Mouse (Mus musculus): ENCODE results near the gene Slit3. TPM values are rescaled to one million over a fixed set of nuclear protein-coding genes. Genes with fewer than 3 reads are reported as not detected.

Slit3 gene
- polyA plus RNA-seq, 1 experiment: 6.4 TPM

GRCm38 (mm10) chr11:35561760-35562159, 440.7 kb downstream of the Slit3 start:
- Histone ChIP-seq H3K27ac (ENCODE audit: control insufficient read depth, insufficient read depth, low read length) (no peak overlapping the region), H3K4me3 (ENCODE audit: control insufficient read depth, insufficient read depth, low read length) (no peak overlapping the region), H3K27me3 (ENCODE audit: control insufficient read depth, insufficient read depth, low read length) (no peaks in the 10 kb centered on the region)

GRCm38 (mm10) chr11:35565322-35565721, 444.3 kb downstream of the Slit3 start:
- no peaks in the 10 kb centered on the region for H3K4me1 ChIP-seq (replicated peaks; ENCODE audit: control insufficient read depth, insufficient read depth, low read length)
- H3K4me3 ChIP-seq (ENCODE audit: control insufficient read depth, insufficient read depth, low read length): no peak overlapping the region
- H3K27me3 ChIP-seq (ENCODE audit: control insufficient read depth, insufficient read depth, low read length): no peaks in the 10 kb centered on the region
- 64% methylated on average over 6 of the region's 6 CpGs for WGBS
- no peak for DNase-seq
- no peaks in the 10 kb centered on the region for H3K36me3 ChIP-seq (ENCODE audit: control insufficient read depth, insufficient read depth, low read length)
- TF ChIP-seq POLR2A (IDR thresholded peaks at IDR 0.05; ENCODE audit: control insufficient read depth, extremely low read depth, insufficient read depth, low read length, poor library complexity): no peak
- no peak for TF ChIP-seq CTCF (IDR thresholded peaks at IDR 0.05; ENCODE audit: borderline replicate concordance, control insufficient read depth, extremely low read depth, insufficient read depth, low read length, poor library complexity)
- no peak overlapping the region for H3K27ac ChIP-seq (ENCODE audit: control insufficient read depth, insufficient read depth, low read length)

More at GRCm38 (mm10) chr11:35561760-35562159, 440.7 kb downstream of the Slit3 start:
- no peak for DNase-seq
- Histone ChIP-seq H3K36me3 (ENCODE audit: control insufficient read depth, insufficient read depth, low read length) (no peaks in the 10 kb centered on the region), H3K4me1 (replicated peaks; ENCODE audit: control insufficient read depth, insufficient read depth, low read length) (no peaks in the 10 kb centered on the region)
- TF ChIP-seq POLR2A (IDR thresholded peaks at IDR 0.05; ENCODE audit: control insufficient read depth, extremely low read depth, insufficient read depth, low read length, poor library complexity): no peak
- no peak for TF ChIP-seq CTCF (IDR thresholded peaks at IDR 0.05; ENCODE audit: borderline replicate concordance, control insufficient read depth, extremely low read depth, insufficient read depth, low read length, poor library complexity)
- 88% methylated on average over 9 of the region's 9 CpGs for WGBS

- no peaks in the 10 kb centered on the region for H3K4me1 ChIP-seq (replicated peaks; ENCODE audit: control insufficient read depth, insufficient read depth, low read length)
- no peaks in the 10 kb centered on the region for H3K36me3 ChIP-seq (ENCODE audit: control insufficient read depth, insufficient read depth, low read length)
- DNase-seq: no peak
- TF ChIP-seq CTCF (IDR thresholded peaks at IDR 0.05; ENCODE audit: borderline replicate concordance, control insufficient read depth, extremely low read depth, insufficient read depth, low read length, poor library complexity): no peak
- no peak for TF ChIP-seq POLR2A (IDR thresholded peaks at IDR 0.05; ENCODE audit: control insufficient read depth, extremely low read depth, insufficient read depth, low read length, poor library complexity)
- H3K27me3 ChIP-seq (ENCODE audit: control insufficient read depth, insufficient read depth, low read length): no peaks in the 10 kb centered on the region
- WGBS: 81% methylated on average over 3 of the region's 3 CpGs
- no peak overlapping the region for H3K27ac ChIP-seq (ENCODE audit: control insufficient read depth, insufficient read depth, low read length)
- no peak overlapping the region for H3K4me3 ChIP-seq (ENCODE audit: control insufficient read depth, insufficient read depth, low read length)
These were observed 445.7 kb downstream of the Slit3 start for GRCm38 (mm10) chr11:35566686-35567085.

- Histone ChIP-seq H3K4me3 (ENCODE audit: control insufficient read depth, insufficient read depth, low read length) (no peak overlapping the region), H3K36me3 (ENCODE audit: control insufficient read depth, insufficient read depth, low read length) (no peaks in the 10 kb centered on the region), H3K4me1 (replicated peaks; ENCODE audit: control insufficient read depth, insufficient read depth, low read length) (no peaks in the 10 kb centered on the region), H3K27me3 (ENCODE audit: control insufficient read depth, insufficient read depth, low read length) (no peaks in the 10 kb centered on the region), H3K27ac (ENCODE audit: control insufficient read depth, insufficient read depth, low read length) (no peak overlapping the region)
- TF ChIP-seq CTCF (IDR thresholded peaks at IDR 0.05; ENCODE audit: borderline replicate concordance, control insufficient read depth, extremely low read depth, insufficient read depth, low read length, poor library complexity) (no peak), POLR2A (IDR thresholded peaks at IDR 0.05; ENCODE audit: control insufficient read depth, extremely low read depth, insufficient read depth, low read length, poor library complexity) (no peak)
- 87% methylated on average over 6 of the region's 6 CpGs for WGBS
- DNase-seq: no peak
These were observed 448.3 kb downstream of the Slit3 start for GRCm38 (mm10) chr11:35569126-35569916.

- WGBS: 90% methylated on average over 11 of the region's 11 CpGs
- no peak for DNase-seq
- no peak for TF ChIP-seq POLR2A (IDR thresholded peaks at IDR 0.05; ENCODE audit: control insufficient read depth, extremely low read depth, insufficient read depth, low read length, poor library complexity)
- no peak for TF ChIP-seq CTCF (IDR thresholded peaks at IDR 0.05; ENCODE audit: borderline replicate concordance, control insufficient read depth, extremely low read depth, insufficient read depth, low read length, poor library complexity)
- no peaks in the 10 kb centered on the region for H3K36me3 ChIP-seq (ENCODE audit: control insufficient read depth, insufficient read depth, low read length)
- no peaks in the 10 kb centered on the region for H3K4me1 ChIP-seq (replicated peaks; ENCODE audit: control insufficient read depth, insufficient read depth, low read length)
- H3K27ac ChIP-seq (ENCODE audit: control insufficient read depth, insufficient read depth, low read length): no peak overlapping the region
- H3K27me3 ChIP-seq (ENCODE audit: control insufficient read depth, insufficient read depth, low read length): no peaks in the 10 kb centered on the region
- no peak overlapping the region for H3K4me3 ChIP-seq (ENCODE audit: control insufficient read depth, insufficient read depth, low read length)
These were observed 448.9 kb downstream of the Slit3 start for GRCm38 (mm10) chr11:35569957-35570356.

GRCm38 (mm10) chr11:35571910-35572309, 450.9 kb downstream of the Slit3 start:
- no peak overlapping the region for H3K4me3 ChIP-seq (ENCODE audit: control insufficient read depth, insufficient read depth, low read length)
- WGBS: 82% methylated on average over 3 of the region's 3 CpGs
- no peak overlapping the region for H3K27ac ChIP-seq (ENCODE audit: control insufficient read depth, insufficient read depth, low read length)
- TF ChIP-seq CTCF (IDR thresholded peaks at IDR 0.05; ENCODE audit: borderline replicate concordance, control insufficient read depth, extremely low read depth, insufficient read depth, low read length, poor library complexity) (no peak), POLR2A (IDR thresholded peaks at IDR 0.05; ENCODE audit: control insufficient read depth, extremely low read depth, insufficient read depth, low read length, poor library complexity) (no peak)
- no peak for DNase-seq
- no peaks in the 10 kb centered on the region for H3K4me1 ChIP-seq (replicated peaks; ENCODE audit: control insufficient read depth, insufficient read depth, low read length)
- H3K27me3 ChIP-seq (ENCODE audit: control insufficient read depth, insufficient read depth, low read length): no peaks in the 10 kb centered on the region
- H3K36me3 ChIP-seq (ENCODE audit: control insufficient read depth, insufficient read depth, low read length): no peaks in the 10 kb centered on the region

Measured in thymus, adult 2 months (tissue).